Mouse (Mus musculus): ENCODE results near the gene Kirrel3. TPM values are rescaled to one million over a fixed set of nuclear protein-coding genes. Genes with fewer than 3 reads are reported as not detected.

The Kirrel3 gene
- polyA plus RNA-seq, 1 experiment from 2014 or later = 0.72 TPM

- H3K4me3 ChIP-seq (ENCODE audit: low read depth, low read length) = no peak overlapping the region
- WGBS = 97% methylated on average over 4 of the region's 4 CpGs
- DNase-seq (ENCODE audit: low spot score) (no peak), ATAC-seq (no peak)
- H3K9me3 ChIP-seq (ENCODE audit: low read length) = no peaks in the 10 kb centered on the region
- no peak overlapping the region for H3K4me2 ChIP-seq (replicated peaks; ENCODE audit: low read depth, low read length)
- no peaks in the 10 kb centered on the region for H3K27me3 ChIP-seq (replicated peaks; ENCODE audit: insufficient read depth, low read length)
- H3K27ac ChIP-seq (ENCODE audit: low read length) = no peak overlapping the region
- no peaks in the 10 kb centered on the region for H3K36me3 ChIP-seq (ENCODE audit: insufficient read depth, low read length)
- no peak for TF ChIP-seq EP300 (IDR thresholded peaks at IDR 0.05)
- H3K4me1 ChIP-seq (ENCODE audit: insufficient read depth, low read depth, low read length) = no peaks in the 10 kb centered on the region
- no peak overlapping the region for H3K9ac ChIP-seq (replicated peaks; ENCODE audit: low read depth)
Observed at GRCm38 (mm10) chr9:34770951-34771350, 285.3 kb downstream of the Kirrel3 start.

- no peak overlapping the region for H3K27ac ChIP-seq (ENCODE audit: low read length)
- TF ChIP-seq EP300 (IDR thresholded peaks at IDR 0.05) (no peak), CTCF (IDR thresholded peaks at IDR 0.05) (no peak)
- no peak for DNase-seq (ENCODE audit: low spot score)
- H3K4me3 ChIP-seq (ENCODE audit: low read depth, low read length) = no peak overlapping the region
- no peak overlapping the region for H3K9ac ChIP-seq (replicated peaks; ENCODE audit: low read depth)
- ATAC-seq = no peak
- H3K4me2 ChIP-seq (replicated peaks; ENCODE audit: low read depth, low read length) = no peak overlapping the region
- no peaks in the 10 kb centered on the region for H3K27me3 ChIP-seq (replicated peaks; ENCODE audit: insufficient read depth, low read length)
- no peaks in the 10 kb centered on the region for H3K36me3 ChIP-seq (ENCODE audit: insufficient read depth, low read length)
- no peaks in the 10 kb centered on the region for H3K4me1 ChIP-seq (ENCODE audit: insufficient read depth, low read depth, low read length)
- H3K9me3 ChIP-seq (ENCODE audit: low read length) = no peaks in the 10 kb centered on the region
Observed at GRCm38 (mm10) chr9:34771401-34771800, 285.7 kb downstream of the Kirrel3 start.

- Histone ChIP-seq H3K36me3 (ENCODE audit: insufficient read depth, low read length) (no peaks in the 10 kb centered on the region), H3K9ac (replicated peaks; ENCODE audit: low read depth) (no peak overlapping the region), H3K4me3 (ENCODE audit: low read depth, low read length) (no peak overlapping the region), H3K4me2 (replicated peaks; ENCODE audit: low read depth, low read length) (no peak overlapping the region), H3K27me3 (replicated peaks; ENCODE audit: insufficient read depth, low read length) (no peaks in the 10 kb centered on the region), H3K4me1 (ENCODE audit: insufficient read depth, low read depth, low read length) (no peaks in the 10 kb centered on the region), H3K27ac (ENCODE audit: low read length) (no peak overlapping the region), H3K9me3 (ENCODE audit: low read length) (no peaks in the 10 kb centered on the region)
- TF ChIP-seq CTCF (IDR thresholded peaks at IDR 0.05) (no peak), EP300 (IDR thresholded peaks at IDR 0.05) (no peak)
- no peak for DNase-seq (ENCODE audit: low spot score)
- WGBS = 84% methylated on average over 9 of the region's 9 CpGs
- no peak for ATAC-seq
Observed at GRCm38 (mm10) chr9:34772022-34772437, 286.3 kb downstream of the Kirrel3 start.

GRCm38 (mm10) chr9:34781356-34781755 is 295.7 kb downstream of the Kirrel3 start:
- WGBS = 79% methylated on average over 3 of the region's 3 CpGs
- Histone ChIP-seq H3K27ac (ENCODE audit: low read length) (no peak overlapping the region), H3K27me3 (replicated peaks; ENCODE audit: insufficient read depth, low read length) (no peaks in the 10 kb centered on the region), H3K36me3 (ENCODE audit: insufficient read depth, low read length) (no peaks in the 10 kb centered on the region), H3K4me2 (replicated peaks; ENCODE audit: low read depth, low read length) (no peak overlapping the region), H3K9ac (replicated peaks; ENCODE audit: low read depth) (no peak overlapping the region), H3K9me3 (ENCODE audit: low read length) (no peaks in the 10 kb centered on the region), H3K4me1 (ENCODE audit: insufficient read depth, low read depth, low read length) (no peaks in the 10 kb centered on the region), H3K4me3 (ENCODE audit: low read depth, low read length) (no peak overlapping the region)
- ATAC-seq (no peak), DNase-seq (ENCODE audit: low spot score) (no peak)
- no peak for TF ChIP-seq EP300 (IDR thresholded peaks at IDR 0.05)
- no peak for TF ChIP-seq CTCF (IDR thresholded peaks at IDR 0.05)

- WGBS = 38% methylated on average over 3 of the region's 3 CpGs
- H3K4me2 ChIP-seq (replicated peaks; ENCODE audit: low read depth, low read length) = no peak overlapping the region
- H3K9me3 ChIP-seq (ENCODE audit: low read length) = no peaks in the 10 kb centered on the region
- H3K36me3 ChIP-seq (ENCODE audit: insufficient read depth, low read length) = no peaks in the 10 kb centered on the region
- H3K4me1 ChIP-seq (ENCODE audit: insufficient read depth, low read depth, low read length) = no peaks in the 10 kb centered on the region
- DNase-seq (ENCODE audit: low spot score) (no peak), ATAC-seq (no peak)
- H3K27ac ChIP-seq (ENCODE audit: low read length) = no peak overlapping the region
- H3K9ac ChIP-seq (replicated peaks; ENCODE audit: low read depth) = no peak overlapping the region
- H3K4me3 ChIP-seq (ENCODE audit: low read depth, low read length) = no peak overlapping the region
- no peaks in the 10 kb centered on the region for H3K27me3 ChIP-seq (replicated peaks; ENCODE audit: insufficient read depth, low read length)
- TF ChIP-seq CTCF (IDR thresholded peaks at IDR 0.05) = no peak
- TF ChIP-seq EP300 (IDR thresholded peaks at IDR 0.05) = no peak
Observed at GRCm38 (mm10) chr9:34787915-34788314, 302.2 kb downstream of the Kirrel3 start.

GRCm38 (mm10) chr9:34795226-34795625 is 309.5 kb downstream of the Kirrel3 start:
- 40% methylated on average over 4 of the region's 4 CpGs for WGBS
- ATAC-seq (no peak), DNase-seq (ENCODE audit: low spot score) (no peak)

GRCm38 (mm10) chr9:34797688-34798339 is 312.1 kb downstream of the Kirrel3 start:
- H3K4me1 ChIP-seq (ENCODE audit: insufficient read depth, low read depth, low read length) = no peaks in the 10 kb centered on the region
- H3K4me2 ChIP-seq (replicated peaks; ENCODE audit: low read depth, low read length) = no peak overlapping the region
- DNase-seq (ENCODE audit: low spot score) (no peak), ATAC-seq (no peak)
- H3K4me3 ChIP-seq (ENCODE audit: low read depth, low read length) = no peak overlapping the region
- WGBS = 55% methylated on average over 6 of the region's 6 CpGs
- H3K36me3 ChIP-seq (ENCODE audit: insufficient read depth, low read length) = no peaks in the 10 kb centered on the region
- H3K27me3 ChIP-seq (replicated peaks; ENCODE audit: insufficient read depth, low read length) = no peaks in the 10 kb centered on the region
- H3K27ac ChIP-seq (ENCODE audit: low read length) = no peak overlapping the region
- H3K9ac ChIP-seq (replicated peaks; ENCODE audit: low read depth) = no peak overlapping the region
- TF ChIP-seq CTCF (IDR thresholded peaks at IDR 0.05) = no peak
- no peak for TF ChIP-seq EP300 (IDR thresholded peaks at IDR 0.05)
- no peaks in the 10 kb centered on the region for H3K9me3 ChIP-seq (ENCODE audit: low read length)

More at GRCm38 (mm10) chr9:34795226-34795625, 309.5 kb downstream of the Kirrel3 start:
- Histone ChIP-seq H3K4me3 (ENCODE audit: low read depth, low read length) (no peak overlapping the region), H3K9me3 (ENCODE audit: low read length) (no peaks in the 10 kb centered on the region), H3K27ac (ENCODE audit: low read length) (no peak overlapping the region), H3K9ac (replicated peaks; ENCODE audit: low read depth) (no peak overlapping the region), H3K4me2 (replicated peaks; ENCODE audit: low read depth, low read length) (no peak overlapping the region), H3K27me3 (replicated peaks; ENCODE audit: insufficient read depth, low read length) (no peaks in the 10 kb centered on the region), H3K4me1 (ENCODE audit: insufficient read depth, low read depth, low read length) (no peaks in the 10 kb centered on the region), H3K36me3 (ENCODE audit: insufficient read depth, low read length) (no peaks in the 10 kb centered on the region)
- no peak for TF ChIP-seq CTCF (IDR thresholded peaks at IDR 0.05)
- no peak for TF ChIP-seq EP300 (IDR thresholded peaks at IDR 0.05)

Data from lung, postnatal 0 days (tissue).